Mouse (Mus musculus) thymus, adult 2 months (tissue): ENCODE results near the gene Tnni3k.

Source experiments
- CTCF ChIP-seq: fragments of 200-500 bp; IDR thresholded peaks from 2 replicates; pipeline ENCODE4 v1.5.1; 2012; ENCODE audit warnings: mild to moderate bottlenecking, control low read depth, low read length, moderate library complexity, borderline replicate concordance; ENCODE audit not compliant: control insufficient read depth, poor library complexity, insufficient read depth; ENCODE audit errors: extremely low read depth
- POLR2A ChIP-seq: fragments of 200-500 bp; IDR thresholded peaks from 2 replicates; pipeline ENCODE4 v1.6.1; 2012; ENCODE audit warnings: mild to moderate bottlenecking, low read length, control low read depth, moderate library complexity; ENCODE audit not compliant: control insufficient read depth, poor library complexity, insufficient read depth; ENCODE audit errors: extremely low read depth

DNA sequence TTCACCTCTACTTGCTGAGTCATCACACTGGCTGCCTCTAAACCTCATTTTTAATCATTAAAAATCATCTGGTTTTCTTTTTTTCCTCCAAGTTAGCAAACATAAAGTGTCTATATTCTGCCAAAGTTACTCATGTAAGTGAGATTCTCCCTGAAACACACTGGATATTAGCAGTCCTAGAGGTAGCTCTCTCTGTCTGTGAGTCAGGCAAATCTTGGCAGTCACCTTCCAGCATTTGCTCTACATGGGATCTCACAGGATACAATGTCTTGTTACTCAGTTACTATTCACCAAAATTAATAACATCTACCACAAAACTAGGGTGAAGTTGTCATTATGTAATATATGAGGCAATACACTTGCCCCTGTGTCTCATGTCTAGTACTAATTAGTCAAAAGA, 3.2 kb downstream of the Tnni3k start:
- no peak for TF ChIP-seq POLR2A
- no peak for TF ChIP-seq CTCF
